Mouse (Mus musculus): ENCODE data around the gene Tor1a. TPM values are rescaled to one million over a fixed set of nuclear protein-coding genes. Genes with fewer than 3 reads are reported as not detected.

Tor1a gene
- polyA plus RNA-seq, 1 experiment = 78.6 TPM

DNA sequence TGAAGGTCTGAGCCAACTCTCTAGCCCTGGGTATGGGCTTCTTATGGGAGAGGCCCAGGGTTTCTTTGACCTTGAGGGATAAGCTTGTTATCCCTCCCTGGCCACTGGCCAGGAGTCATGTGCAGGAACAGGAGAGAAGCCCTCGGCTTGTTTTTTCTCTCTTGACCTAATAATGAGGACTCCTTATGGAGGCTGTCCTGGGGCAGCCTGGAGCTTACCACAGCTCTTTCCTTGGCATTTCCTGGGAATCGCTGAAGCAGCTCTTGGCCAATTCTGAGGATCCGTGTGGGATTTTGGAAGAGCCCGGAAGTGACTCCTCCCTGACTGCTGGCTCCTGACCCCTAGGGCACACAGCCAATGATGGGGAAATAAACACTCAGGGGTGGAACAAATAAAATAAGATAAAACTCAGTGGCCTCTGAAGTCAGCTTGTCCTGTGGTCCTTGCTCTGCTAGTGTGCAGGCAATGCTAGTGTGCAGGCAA, 55.4 kb downstream of the Tor1a start:
- no peak for TF ChIP-seq POLR2A (IDR thresholded peaks at IDR 0.05; ENCODE audit: low read depth, low read length)
- TF ChIP-seq CTCF (IDR thresholded peaks at IDR 0.05; ENCODE audit: extremely low read depth, insufficient read length, insufficient replicate concordance, low read depth, low read length) = no peak
- 16% methylated on average over 4 of the region's 4 CpGs for WGBS
- H3K4me3 ChIP-seq (ENCODE audit: low read depth, low read length) = no peak overlapping the region
- peaks cover 17% of the 10 kb centered on the region for H3K4me1 ChIP-seq (ENCODE audit: control insufficient read depth, insufficient read depth, insufficient read length, low read length)
- H3K27ac ChIP-seq (ENCODE audit: insufficient read depth, low read depth, low read length) = no peak overlapping the region
- H3K36me3 ChIP-seq (ENCODE audit: control insufficient read depth, insufficient read depth, low read length) = no peaks in the 10 kb centered on the region
- no peaks in the 10 kb centered on the region; the same call in 1 of the 2 replicates for H3K27me3 ChIP-seq (ENCODE audit: control insufficient read depth, insufficient read depth, low read length)

Other genes starting within 250 kb of the Tor1a start
- 0.71 and 1.9 TPM in 2 replicates for gene 1700001O22Rik, start 164.3 kb downstream of the Tor1a start, polyA plus RNA-seq (2012; rRNA removed)
- gene Ntmt1, start 160.1 kb downstream of the Tor1a start, polyA plus RNA-seq (2012; rRNA removed) = 14.3 and 23.8 TPM in 2 replicates
- 23.5 and 31.7 TPM in 2 replicates for gene Asb6, start 137.6 kb downstream of the Tor1a start, polyA plus RNA-seq (2012; rRNA removed)
- 1.8 and 2.6 TPM in 2 replicates for gene Prrx2, start 133.0 kb downstream of the Tor1a start, polyA plus RNA-seq (2012; rRNA removed)
- gene Ptges, start 38.1 kb downstream of the Tor1a start, polyA plus RNA-seq (2012; rRNA removed) = 5.9 and 10.9 TPM in 2 replicates
- 8.0 and 8.2 TPM in 2 replicates for gene Tor1b, start 15.0 kb downstream of the Tor1a start, polyA plus RNA-seq (2012; rRNA removed)
- gene BC005624, start 14.3 kb upstream of the Tor1a start, polyA plus RNA-seq (2012; rRNA removed) = 5.3 and 9.0 TPM in 2 replicates
- gene Usp20, start 14.3 kb upstream of the Tor1a start, polyA plus RNA-seq (2012; rRNA removed) = 5.1 TPM in 2 replicates
- gene Fnbp1, start 174.1 kb upstream of the Tor1a start, polyA plus RNA-seq (2012; rRNA removed) = 20.3 and 28.6 TPM in 2 replicates
- gene Gpr107, start 184.4 kb upstream of the Tor1a start, polyA plus RNA-seq (2012; rRNA removed) = 14.8 and 30.5 TPM in 2 replicates

All from small intestine, adult 2 months (tissue).